Mouse (Mus musculus) urinary bladder, postnatal 36 days (tissue): Measurements from ENCODE around the gene Ano10.
A peak's percentile ranks its signal among the peaks of the same experiment; 100 is the strongest.
"Not testable (repeated sequence)": the region's sequence is repeated elsewhere in the genome, so short reads cannot be mapped to it uniquely, and the experiment has no call there.

ENCODE experiments used
- DNase-seq, 2 experiments: peaks; one replicate each; pipeline ENCODE4 v3.0.0; 2022; ENCODE audit warnings: low spot score in 2 of 2, mixed read lengths in 1 of 2

The Ano10 gene

DNA sequence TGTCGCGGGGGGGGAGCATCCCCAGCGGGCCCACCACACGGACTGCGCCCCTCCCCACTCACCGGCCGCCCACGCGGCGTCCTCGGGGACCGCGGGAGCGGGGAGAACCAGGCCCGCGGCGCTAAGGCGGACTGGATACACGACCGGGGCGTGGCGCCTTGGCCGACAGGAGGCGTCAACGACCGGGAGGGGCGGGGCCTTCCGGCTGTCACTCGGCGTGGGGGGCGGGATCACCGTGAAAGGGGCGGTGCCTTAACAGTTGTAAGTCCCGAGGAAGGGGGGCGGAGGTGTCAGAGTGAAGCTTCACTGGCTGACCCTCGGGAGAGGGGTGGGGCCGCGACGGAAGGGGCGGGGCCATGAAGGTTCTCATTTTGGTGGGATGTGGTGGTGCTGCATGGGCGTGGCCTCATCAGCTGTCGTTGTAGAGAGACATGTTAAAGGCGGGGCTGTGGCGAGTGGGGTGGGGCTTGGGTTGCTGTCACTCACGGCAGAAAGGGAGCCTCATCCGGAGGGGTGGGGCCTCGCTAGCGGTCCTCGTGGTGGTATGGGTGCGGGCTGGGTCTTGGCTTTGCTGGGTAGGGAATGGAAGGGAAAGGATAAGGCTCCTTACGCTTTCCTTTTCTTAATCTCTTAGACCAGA lies at the start of gene Ano10:
Ano10 (minus strand) TSS at position 182 of the 640 bp plus-strand sequence.
- peak; percentile 94 to 97 for DNase-seq

DNA sequence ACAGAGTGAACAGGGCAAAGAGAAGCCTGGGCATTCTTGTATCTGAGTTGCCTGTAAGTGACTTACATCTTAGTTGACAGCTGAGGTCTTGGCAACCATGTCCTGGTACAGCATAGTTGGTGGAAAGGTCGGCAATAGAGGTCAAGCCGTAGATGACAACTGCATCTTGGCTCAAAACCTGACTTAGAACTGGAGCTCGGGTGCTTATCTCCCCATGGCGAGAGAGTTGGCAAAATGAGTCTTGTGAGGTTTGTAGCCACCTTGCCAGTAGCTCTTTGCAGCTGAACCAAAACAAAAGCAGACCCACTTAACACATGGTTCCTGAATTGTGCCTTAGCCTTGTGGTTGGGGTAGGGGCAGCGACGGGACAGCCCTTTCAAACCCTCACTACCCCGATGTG lies 49.2 kb upstream of the Ano10 start:
- DNase-seq: no peak

DNA sequence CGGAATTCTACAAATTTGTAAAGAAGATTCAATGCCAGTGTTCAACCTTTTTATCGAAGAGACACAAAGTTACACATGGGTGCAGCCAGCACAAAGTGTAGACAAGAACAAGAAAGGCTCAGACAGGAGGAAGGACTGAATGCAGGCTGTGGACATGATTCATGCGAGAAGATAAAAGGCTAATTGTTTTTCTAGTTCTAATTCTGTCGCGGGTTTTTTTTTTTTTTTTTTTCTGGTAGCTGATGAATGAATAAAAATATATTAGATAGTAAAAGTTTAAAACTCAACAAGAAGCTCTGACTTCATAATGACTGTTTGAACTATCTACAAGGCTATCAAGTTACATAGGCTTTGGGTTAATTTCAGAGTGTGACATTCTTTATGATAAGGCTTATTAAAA lies 45.7 kb upstream of the Ano10 start:
- no peak for DNase-seq

GRCm38 (mm10) chr9:122337510-122337931 lies 43.3 kb upstream of the Ano10 start:
- no peak for DNase-seq

DNA sequence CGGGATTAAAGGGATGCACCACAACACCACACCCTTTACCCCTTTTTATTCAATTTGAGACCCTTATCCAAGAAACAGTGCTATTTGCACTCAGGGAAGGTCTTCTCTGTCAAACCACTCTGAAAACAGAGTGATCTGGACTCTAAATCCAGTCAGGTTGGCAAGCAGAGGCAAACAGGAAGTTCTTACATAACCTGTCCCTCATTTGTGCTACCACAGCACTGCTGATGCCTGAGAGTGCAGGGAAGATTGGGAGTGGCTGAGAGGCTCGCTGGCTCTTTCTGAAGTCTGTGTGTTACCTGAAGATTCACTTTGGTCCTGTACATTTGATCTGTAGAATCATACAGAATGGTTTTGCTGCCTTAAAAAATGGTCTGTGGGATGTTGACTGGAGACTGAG lies 42.5 kb upstream of the Ano10 start:
- no peak for DNase-seq

DNA sequence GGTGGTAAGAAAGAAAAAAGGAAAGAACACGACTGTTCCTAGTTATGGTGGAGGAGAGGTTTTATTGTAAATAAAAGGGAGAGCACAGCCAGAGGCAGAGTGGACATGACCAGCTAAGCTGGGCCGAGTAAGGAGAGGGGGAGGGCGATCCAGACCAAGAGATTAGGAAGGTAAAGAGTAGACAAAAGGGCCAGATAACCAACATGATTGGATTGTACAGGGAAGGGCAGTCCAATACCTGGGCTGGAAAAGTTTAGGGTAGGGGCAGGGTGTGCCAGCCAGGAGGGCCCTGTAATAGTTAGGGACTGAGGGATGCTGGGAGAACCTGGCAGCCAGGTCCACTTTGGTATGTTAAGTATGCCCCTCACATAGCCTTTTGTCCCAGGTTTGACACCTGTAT lies 34.0 kb upstream of the Ano10 start:
- no peak for DNase-seq

DNA sequence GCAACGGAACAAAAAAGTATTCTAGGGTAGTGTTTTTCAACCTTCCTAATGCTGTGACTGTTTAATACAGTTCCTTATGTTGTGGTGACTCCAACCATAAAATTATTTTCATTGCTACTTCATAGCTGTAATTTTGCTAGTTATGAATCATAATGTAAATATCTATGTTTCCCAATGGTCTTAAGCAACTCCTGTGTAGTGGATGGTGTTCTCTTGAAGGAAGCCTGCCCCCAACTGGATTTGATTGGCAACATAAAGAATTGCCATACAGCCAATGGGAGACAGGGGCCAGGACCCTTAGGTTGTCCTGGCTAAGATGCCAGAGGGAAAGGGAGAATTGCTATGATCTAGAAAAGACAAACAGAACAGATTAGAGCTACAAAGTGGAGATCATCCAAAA lies 31.8 kb upstream of the Ano10 start:
- DNase-seq: no peak

DNA sequence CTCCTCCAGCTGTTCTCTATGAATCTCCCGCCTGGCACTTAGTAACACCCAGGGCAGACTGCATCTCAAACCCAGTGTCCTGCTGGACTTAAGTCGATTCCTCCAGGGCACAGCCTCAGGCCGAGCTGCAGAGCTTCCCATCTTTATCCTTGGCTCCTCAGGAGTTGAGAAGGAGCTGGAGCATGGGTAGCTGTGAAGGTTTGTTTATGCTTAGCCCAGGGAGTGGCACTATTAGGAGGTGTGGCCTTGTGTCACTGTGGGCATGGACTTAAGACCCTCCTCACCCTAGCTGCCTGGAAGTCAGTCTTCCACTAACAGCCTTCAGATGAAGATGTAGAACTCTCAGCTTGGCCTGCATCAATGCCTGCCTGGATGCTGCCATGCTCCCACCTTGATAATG lies 28.1 kb upstream of the Ano10 start:
- DNase-seq: no peak

GRCm38 (mm10) chr9:122320626-122321025 lies 26.4 kb upstream of the Ano10 start:
- DNase-seq: no peak

DNA sequence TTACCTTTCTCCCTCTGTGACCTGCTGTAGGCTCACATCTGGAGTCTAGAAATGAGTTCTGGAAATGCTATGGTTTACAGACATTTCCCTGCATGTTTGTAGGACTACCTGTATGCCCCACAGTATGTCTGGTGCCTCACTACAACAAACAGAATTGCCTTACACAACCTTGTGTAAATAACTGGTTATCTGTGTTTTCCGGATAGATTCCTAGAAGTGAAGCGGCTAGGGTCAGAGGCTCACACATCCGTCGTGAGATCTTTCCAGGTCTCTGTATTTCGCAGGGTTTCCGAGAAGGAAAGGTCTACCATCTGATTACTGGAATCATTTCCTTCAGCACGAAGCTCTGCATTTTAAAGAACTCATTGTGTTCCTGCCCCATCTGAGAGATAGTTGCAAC lies 22.3 kb upstream of the Ano10 start:
- DNase-seq: no peak

GRCm38 (mm10) chr9:122315501-122315900 lies 21.3 kb upstream of the Ano10 start:
- no peak for DNase-seq

- no peak for DNase-seq
Measured at GRCm38 (mm10) chr9:122314942-122315341, 20.7 kb upstream of the Ano10 start.

DNA sequence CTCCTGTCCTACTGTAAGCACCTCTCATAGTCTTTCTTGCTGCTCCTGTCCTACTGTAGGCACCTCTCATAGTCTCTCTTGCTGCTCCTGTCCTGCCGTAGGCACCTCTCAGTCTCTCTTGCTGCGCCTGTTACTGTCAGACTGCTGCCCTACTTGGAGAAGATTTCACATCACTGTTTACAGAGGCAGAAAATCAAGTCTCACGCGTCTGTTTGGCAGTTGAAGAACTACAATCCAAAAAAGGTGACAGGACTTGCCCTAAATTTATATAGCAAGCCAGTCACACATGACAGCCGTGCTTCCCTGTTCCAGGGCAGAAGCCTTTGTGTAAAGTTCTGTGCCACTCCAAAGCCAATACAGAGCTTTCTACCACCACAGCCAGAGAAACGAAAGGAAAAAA lies 20.2 kb upstream of the Ano10 start:
- DNase-seq: no peak

DNA sequence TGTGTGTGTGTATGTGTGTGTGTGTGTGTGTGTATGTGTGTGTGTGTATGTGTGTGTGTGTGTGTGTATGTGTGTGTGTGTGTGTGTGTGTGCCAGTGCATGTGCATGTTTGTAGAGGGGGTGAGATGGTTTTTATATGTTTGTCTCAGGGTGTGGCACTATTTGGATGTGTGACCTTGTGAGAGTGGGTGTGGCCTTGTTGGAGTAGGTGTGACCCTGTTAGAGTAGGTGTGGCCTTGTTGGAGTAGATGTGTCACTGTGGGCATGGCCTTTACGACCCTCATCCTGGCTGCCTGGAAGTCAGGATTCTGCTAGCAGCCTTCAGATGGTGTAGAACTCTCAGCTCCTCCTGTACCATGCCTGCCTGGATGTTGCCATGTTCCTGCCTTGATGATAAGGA lies 18.9 kb upstream of the Ano10 start:
- not testable (repeated sequence) for DNase-seq

DNA sequence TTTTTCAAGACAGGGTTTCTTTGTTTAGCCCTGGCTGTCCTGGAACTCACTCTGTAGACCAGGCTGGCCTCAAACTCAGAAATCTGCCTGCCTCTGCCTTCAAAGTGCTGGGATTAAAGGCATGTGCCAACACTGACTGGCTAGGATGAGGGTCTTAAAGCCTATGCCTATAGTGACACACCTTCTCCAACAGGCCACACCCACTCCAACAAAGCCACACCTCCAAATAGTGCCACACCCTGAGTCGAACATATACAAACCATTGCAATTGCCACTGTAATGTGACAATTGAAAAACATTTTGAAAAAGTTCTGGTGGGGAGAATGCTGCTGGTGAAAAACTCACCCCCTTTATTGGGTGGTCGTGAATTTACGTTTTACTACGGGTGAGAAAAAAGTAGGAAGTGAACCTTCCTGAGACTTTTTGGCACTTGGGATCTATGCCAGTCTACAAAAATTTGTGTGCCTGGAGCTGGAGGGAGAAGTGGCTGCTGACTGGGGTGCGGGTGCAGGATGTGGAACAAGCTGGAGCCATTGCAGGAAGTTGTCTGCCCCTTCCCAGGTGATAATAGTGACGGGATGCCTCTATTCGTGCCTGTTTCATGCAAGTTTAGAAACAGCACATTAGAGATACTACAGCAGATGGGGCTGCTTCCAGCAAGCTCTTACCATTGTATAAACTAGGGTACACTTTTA lies 18.2 kb upstream of the Ano10 start:
- DNase-seq: no peak

DNA sequence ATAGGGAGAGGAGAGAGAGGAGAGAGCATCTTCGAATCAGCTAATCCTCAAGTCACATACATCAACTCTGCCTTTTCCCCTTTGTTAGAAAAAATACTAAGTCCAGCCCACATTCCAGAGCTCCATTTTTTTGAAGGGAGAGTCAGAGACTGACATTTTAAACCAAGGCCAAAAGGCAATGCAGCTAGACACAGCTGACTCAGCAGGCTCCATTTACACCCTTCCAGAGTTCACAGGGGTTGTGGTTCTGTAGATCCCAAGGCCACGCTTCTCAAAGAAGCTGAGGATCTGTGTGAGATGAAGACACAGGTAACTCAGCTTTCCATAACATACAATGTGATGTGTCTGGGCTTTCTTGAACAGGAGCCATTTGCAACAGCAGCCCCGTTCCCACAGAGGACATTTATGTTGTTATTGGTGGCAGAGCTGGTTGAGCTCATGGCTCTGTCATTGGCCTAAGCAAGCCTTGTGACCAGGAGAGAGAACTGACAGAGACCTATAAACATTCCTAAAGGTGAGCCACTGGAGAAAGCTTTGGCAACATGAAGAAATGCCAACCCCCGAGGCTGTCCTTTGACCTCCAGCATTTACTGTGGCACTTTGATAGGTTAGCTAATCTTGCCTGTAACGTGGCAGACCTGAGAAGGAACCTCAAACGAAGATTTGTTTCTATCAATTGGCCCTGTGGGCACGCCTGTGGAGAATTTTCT lies 17.0 kb upstream of the Ano10 start:
- DNase-seq: peak in 1 of 2 experiments; percentile 9

- peak; percentile 82 to 84 for DNase-seq
Measured at GRCm38 (mm10) chr9:122310613-122311049, 16.4 kb upstream of the Ano10 start.

DNA sequence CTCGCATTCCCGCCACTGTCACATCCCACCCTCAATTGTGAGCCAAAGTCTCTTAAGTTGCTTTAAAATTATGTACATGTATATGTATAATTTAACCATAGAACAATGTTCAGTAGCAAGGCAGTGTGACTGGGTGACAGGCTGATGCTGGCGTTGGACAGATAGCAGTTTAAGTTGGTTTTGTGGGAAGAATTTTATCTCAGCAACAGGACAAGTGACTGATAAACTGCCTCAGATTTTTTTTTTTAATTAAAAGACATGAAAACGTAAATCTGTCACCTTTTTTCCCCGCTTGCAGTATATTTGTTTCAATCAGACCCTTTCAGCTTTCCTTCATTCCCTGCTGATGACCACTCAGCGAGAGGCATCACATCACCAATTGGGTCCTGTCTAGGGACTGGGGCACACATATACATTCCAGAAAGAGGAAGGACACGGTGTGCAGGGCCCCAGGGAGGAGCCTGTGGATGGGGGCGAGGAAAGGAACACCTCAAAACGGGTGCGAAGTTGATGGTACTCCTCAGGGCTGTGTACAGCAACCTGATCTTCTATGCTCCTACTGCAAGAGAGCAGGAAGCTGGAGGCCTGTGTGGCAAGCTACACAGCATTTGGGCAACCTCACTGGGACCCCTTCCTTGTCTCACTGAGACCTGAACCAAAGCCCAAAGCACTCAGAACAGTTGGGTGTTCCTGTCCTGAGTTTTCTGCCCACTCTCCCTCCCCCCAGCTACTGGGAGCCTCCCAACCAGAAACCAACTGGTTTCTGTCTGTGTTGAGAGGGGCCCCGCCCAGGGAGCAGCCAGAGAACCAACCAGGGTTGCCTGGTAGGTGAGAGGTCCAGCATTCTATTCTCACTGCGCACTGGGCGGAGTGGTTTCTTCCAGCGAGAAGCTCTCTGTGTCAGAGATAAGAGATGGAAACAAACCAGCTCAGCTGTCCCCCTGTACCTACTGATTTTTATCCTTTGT lies 15.1 kb upstream of the Ano10 start:
- DNase-seq: peak; percentile 63 to 77

- no peak for DNase-seq
Measured at GRCm38 (mm10) chr9:122305302-122305701, 11.1 kb upstream of the Ano10 start.

GRCm38 (mm10) chr9:122296169-122296568 lies 1.9 kb upstream of the Ano10 start:
- DNase-seq: no peak

- no peak for DNase-seq
Measured at GRCm38 (mm10) chr9:122295396-122295795, 1.2 kb upstream of the Ano10 start.

- DNase-seq: peak in 1 of 2 experiments; percentile 43
Measured at GRCm38 (mm10) chr9:122293865-122294241, 370 bp downstream of the Ano10 start.
